Mouse (Mus musculus) bone marrow macrophage, adult 2 months (primary cell): ENCODE measurements around the gene Acot7.

Experiments used
- CTCF ChIP-seq: IDR thresholded peaks from 2 replicates; pipeline ENCODE4 v1.5.1; 2012; ENCODE audit warnings: low read depth, mild to moderate bottlenecking, low read length, moderate library complexity
- POLR2A ChIP-seq: IDR thresholded peaks from 2 replicates; pipeline ENCODE4 v1.6.1; 2012; ENCODE audit warnings: mild to moderate bottlenecking, low read depth, low read length, borderline replicate concordance

DNA sequence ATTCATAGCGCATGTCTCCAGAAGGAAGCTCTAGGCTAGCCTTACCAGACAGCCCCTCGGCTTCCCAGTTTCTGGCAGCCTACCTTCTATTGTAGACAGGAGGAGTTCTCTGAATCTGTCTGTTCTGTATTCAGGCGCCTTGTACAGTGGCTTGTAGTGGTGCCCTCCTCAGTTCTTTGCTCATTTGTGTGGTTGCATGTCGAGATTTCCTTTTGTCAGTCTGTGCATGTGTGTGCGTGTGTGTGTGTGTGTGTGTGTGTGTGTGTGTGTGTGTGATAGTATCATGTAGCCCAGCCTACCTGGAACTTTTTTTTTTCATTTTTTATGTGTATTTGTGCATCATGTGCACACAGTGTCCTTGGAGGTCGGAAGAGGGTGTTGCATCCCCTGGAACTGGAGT is 11.1 kb downstream of the Acot7 start:
- TF ChIP-seq CTCF (no peak), POLR2A (no peak)
